Mouse (Mus musculus): ENCODE measurements at regions not wholly inside any gene's neighbourhood (a gene's known extent, or its start where the extent isn't known, plus 50 kb on each side); places are given as distances from the start of the nearest gene placed in this dataset.

DNA sequence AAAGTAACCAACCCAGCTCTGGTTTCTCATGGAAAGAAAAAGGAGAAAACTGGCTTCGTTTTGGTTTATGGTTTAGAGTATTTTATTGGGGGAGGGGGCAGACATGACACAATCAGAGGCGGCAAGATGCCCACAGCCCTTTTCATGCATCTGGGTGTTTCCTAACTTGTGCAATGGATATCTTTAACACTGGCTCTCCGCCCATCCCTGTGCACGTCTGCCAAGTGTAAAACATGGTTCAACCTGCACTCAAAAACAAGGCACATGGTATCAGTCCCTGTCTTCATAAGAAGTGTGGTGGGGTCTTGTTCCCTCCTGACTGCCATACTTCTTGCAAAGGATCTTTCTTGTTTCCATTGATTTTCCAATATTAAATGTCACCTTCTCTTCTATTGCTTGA, 310.6 kb downstream of the Wdr11 start:
- TF ChIP-seq CTCF (IDR thresholded peaks at IDR 0.05) (no peak), POLR2A (IDR thresholded peaks at IDR 0.05; ENCODE audit: insufficient read depth, low read depth, low read length) (no peak)

All from heart, adult 2 months (tissue).